In genomic region chr16:90624039-90624625, GRCm38 (mm10) we compare ENCODE assay signal across 8 mouse cellular contexts.
DNase-seq lines count a peak whose midpoint lies in the region; ATAC-seq and TF ChIP-seq lines count a peak whose summit lies in the region.

No protein-coding gene starts in this region.

- H3K36me3 ChIP-seq in embryonic facial prominence, embryonic 15.5 days = no peaks in the 10 kb centered on the region
- no peaks in the 10 kb centered on the region for H3K36me3 ChIP-seq in heart, embryonic 13.5 days
- no peaks in the 10 kb centered on the region for H3K36me3 ChIP-seq in lung, embryonic 14.5 days (ENCODE audit: insufficient read depth)

- no peak for DNase-seq in left cerebral cortex, adult 2 months (ENCODE audit: extremely low spot score in 1 of 2, low spot score in 2 of 2)
- DNase-seq in left cerebral cortex, adult 8-10 months (ENCODE audit: low spot score in 2 of 2) = no peak
- peak; percentile 90 for DNase-seq in kidney, postnatal 10 days
- DNase-seq in lung, embryonic 14.5 days = peak; percentile 95
- DNase-seq in right cerebral cortex, postnatal 4 days = peak; percentile 44
- DNase-seq in spleen, postnatal 14 days (ENCODE audit: low spot score in 2 of 2) = no peak

- no peaks in the 10 kb centered on the region for H3K27me3 ChIP-seq in embryonic facial prominence, embryonic 15.5 days
- H3K27me3 ChIP-seq in heart, embryonic 13.5 days (replicated peaks) = no peaks in the 10 kb centered on the region
- H3K27me3 ChIP-seq in lung, embryonic 14.5 days (ENCODE audit: insufficient read depth, low read length) = no peaks in the 10 kb centered on the region

- H3K9ac ChIP-seq in embryonic facial prominence, embryonic 15.5 days = no peak overlapping the region
- 0 out of 2 replicates have a peak overlapping the region, but pooled peaks have one; percentile 37 for H3K9ac ChIP-seq in heart, embryonic 13.5 days
- H3K9ac ChIP-seq in lung, embryonic 14.5 days = no peak overlapping the region

- intact Hi-C loops in left cerebral cortex, adult 2 months (cut with DNase I) = loop anchor here (5.0 kb wide), 1 partner anchor 127 kb away; no protein-coding TSS in a partner anchor

- H3K4me1 ChIP-seq in embryonic facial prominence, embryonic 15.5 days = peaks cover 64% of the 10 kb centered on the region
- H3K4me1 ChIP-seq in heart, embryonic 13.5 days = peaks cover 54% of the 10 kb centered on the region
- peaks cover 48% of the 10 kb centered on the region for H3K4me1 ChIP-seq in lung, embryonic 14.5 days (ENCODE audit: insufficient read depth)

- no peak for TF ChIP-seq CTCF in left cerebral cortex, adult 2 months (IDR thresholded peaks at IDR 0.05)
- no peak for TF ChIP-seq CTCF in lung, embryonic 14.5 days (IDR thresholded peaks at IDR 0.05; ENCODE audit: low read depth)

- peak; percentile 45; the same call in 1 of the 2 replicates for ATAC-seq in embryonic facial prominence, embryonic 15.5 days (ENCODE audit: insufficient number of reproducible peaks, low FRiP score, low TSS enrichment, low read depth)
- no peak for ATAC-seq in heart, embryonic 13.5 days (ENCODE audit: extremely low read depth, insufficient number of reproducible peaks, low FRiP score, low TSS enrichment)
- peak; percentile 59 for ATAC-seq in lung, embryonic 14.5 days (ENCODE audit: insufficient read depth)

- peak overlapping the region; percentile 23; the same call in 1 of the 2 replicates for H3K4me3 ChIP-seq in left cerebral cortex, adult 2 months
- H3K4me3 ChIP-seq in embryonic facial prominence, embryonic 15.5 days (replicated peaks) = no peak overlapping the region
- no peak overlapping the region for H3K4me3 ChIP-seq in heart, embryonic 13.5 days
- H3K4me3 ChIP-seq in lung, embryonic 14.5 days (ENCODE audit: low read depth, low read length) = no peak overlapping the region

- peak overlapping the region; percentile 60 for H3K27ac ChIP-seq in left cerebral cortex, adult 2 months
- H3K27ac ChIP-seq in embryonic facial prominence, embryonic 15.5 days (replicated peaks) = peak overlapping the region; percentile 61
- H3K27ac ChIP-seq in heart, embryonic 13.5 days (replicated peaks) = peak overlapping the region; percentile 77
- peak overlapping the region; percentile 95 for H3K27ac ChIP-seq in lung, embryonic 14.5 days (ENCODE audit: low read depth)

- H3K9me3 ChIP-seq in embryonic facial prominence, embryonic 15.5 days (replicated peaks) = no peaks in the 10 kb centered on the region
- 0 out of 2 replicates have a peak, but pooled peaks cover 4% of the 10 kb centered on the region for H3K9me3 ChIP-seq in heart, embryonic 13.5 days
- H3K9me3 ChIP-seq in lung, embryonic 14.5 days (ENCODE audit: low read depth, low read length) = no peaks in the 10 kb centered on the region

- peak overlapping the region; percentile 1; the same call in 1 of the 2 replicates for H3K4me2 ChIP-seq in embryonic facial prominence, embryonic 15.5 days (replicated peaks)
- peak overlapping the region; percentile 38 for H3K4me2 ChIP-seq in heart, embryonic 13.5 days
- peak overlapping the region; percentile 27 for H3K4me2 ChIP-seq in lung, embryonic 14.5 days

- 40% methylated on average over 17 of the region's 17 CpGs for WGBS in embryonic facial prominence, embryonic 15.5 days
- 48% methylated on average over 17 of the region's 17 CpGs for WGBS in heart, embryonic 13.5 days
- 24% methylated on average over 17 of the region's 17 CpGs for WGBS in lung, embryonic 14.5 days

Comparison
In these comparisons a context has a peak if more than half of its experiments do, and no peak if none do; other contexts are left out.
1. DNase-seq: peak in kidney, postnatal 10 days (single experiment), lung, embryonic 14.5 days (single experiment) and right cerebral cortex, postnatal 4 days (single experiment); none in left cerebral cortex, adult 2 months (0 of 2), left cerebral cortex, adult 8-10 months (0 of 2) and spleen, postnatal 14 days (0 of 2).
2. Peak in every context shown above with its lines, with median percentiles within 50 percentile points of each other: H3K27ac ChIP-seq and H3K4me2 ChIP-seq.